9 mouse cellular contexts compared by ENCODE assay signal in genomic region chr13:109053242-109054018, GRCm38 (mm10).
DNase-seq lines count a peak whose midpoint lies in the region; ATAC-seq lines count a peak whose summit lies in the region.
"Had no signal": no experiment of that assay in that cellular context is flagged by ENCODE, and none has a peak within 500 bp of the region (broad histone marks: within the 10 kb centered on the region; RNA-seq: fewer than 3 reads in every experiment).

No protein-coding gene starts in this region.

- H3K4me1 ChIP-seq in midbrain, embryonic 12.5 days = no peaks in the 10 kb centered on the region
- H3K4me1 ChIP-seq in midbrain, embryonic 11.5 days (ENCODE audit: control insufficient read depth, insufficient read depth, low read length) = no peaks in the 10 kb centered on the region
- peaks cover 17% of the 10 kb centered on the region for H3K4me1 ChIP-seq in forebrain, embryonic 15.5 days
- no peaks in the 10 kb centered on the region for H3K4me1 ChIP-seq in intestine, embryonic 16.5 days (ENCODE audit: control insufficient read depth, insufficient read depth, low read length)
- H3K4me1 ChIP-seq: lung, embryonic 15.5 days had no signal

- H3K4me3 ChIP-seq in midbrain, embryonic 12.5 days = no peak overlapping the region
- no peak overlapping the region for H3K4me3 ChIP-seq in midbrain, embryonic 11.5 days (ENCODE audit: low read depth, low read length)
- H3K4me3 ChIP-seq in forebrain, embryonic 15.5 days = peak overlapping the region; percentile 28
- H3K4me3 ChIP-seq in intestine, embryonic 16.5 days (ENCODE audit: low read length) = no peak overlapping the region
- H3K4me3 ChIP-seq: lung, embryonic 15.5 days had no signal

- H3K27me3 ChIP-seq in midbrain, embryonic 12.5 days = no peaks in the 10 kb centered on the region
- no peaks in the 10 kb centered on the region for H3K27me3 ChIP-seq in midbrain, embryonic 11.5 days (ENCODE audit: control insufficient read depth, insufficient read depth, low read length)
- no peaks in the 10 kb centered on the region for H3K27me3 ChIP-seq in forebrain, embryonic 15.5 days
- no peaks in the 10 kb centered on the region for H3K27me3 ChIP-seq in intestine, embryonic 16.5 days (replicated peaks; ENCODE audit: control insufficient read depth, insufficient read depth, low read length)
- H3K27me3 ChIP-seq: lung, embryonic 15.5 days had no signal

- H3K36me3 ChIP-seq in midbrain, embryonic 12.5 days = no peaks in the 10 kb centered on the region
- H3K36me3 ChIP-seq in midbrain, embryonic 11.5 days (ENCODE audit: control insufficient read depth, insufficient read depth, low read length) = no peaks in the 10 kb centered on the region
- H3K36me3 ChIP-seq in forebrain, embryonic 15.5 days = no peaks in the 10 kb centered on the region
- no peaks in the 10 kb centered on the region for H3K36me3 ChIP-seq in intestine, embryonic 16.5 days (ENCODE audit: control insufficient read depth, insufficient read depth, low read length)
- H3K36me3 ChIP-seq: lung, embryonic 15.5 days had no signal

- peak; percentile 50; the same call in 1 of the 2 replicates for ATAC-seq in midbrain, embryonic 12.5 days (ENCODE audit: low FRiP score, low read depth)
- no peak for ATAC-seq in midbrain, embryonic 11.5 days (ENCODE audit: low FRiP score)
- peak; percentile 95 for ATAC-seq in forebrain, embryonic 15.5 days (replicated peaks)
- ATAC-seq in intestine, embryonic 16.5 days = no peak

- no peaks in the 10 kb centered on the region for H3K9me3 ChIP-seq in midbrain, embryonic 12.5 days
- H3K9me3 ChIP-seq in midbrain, embryonic 11.5 days (ENCODE audit: control insufficient read depth, low read length) = no peaks in the 10 kb centered on the region
- no peaks in the 10 kb centered on the region for H3K9me3 ChIP-seq in forebrain, embryonic 15.5 days
- H3K9me3 ChIP-seq in intestine, embryonic 16.5 days (ENCODE audit: control insufficient read depth, low read length) = no peaks in the 10 kb centered on the region
- H3K9me3 ChIP-seq: lung, embryonic 15.5 days had no signal

- H3K27ac ChIP-seq in midbrain, embryonic 12.5 days (replicated peaks) = no peak overlapping the region
- no peak overlapping the region for H3K27ac ChIP-seq in midbrain, embryonic 11.5 days (ENCODE audit: low read depth, low read length)
- peak overlapping the region; percentile 84 for H3K27ac ChIP-seq in forebrain, embryonic 15.5 days (replicated peaks)
- no peak overlapping the region for H3K27ac ChIP-seq in intestine, embryonic 16.5 days (ENCODE audit: low read length)
- H3K27ac ChIP-seq: lung, embryonic 15.5 days had no signal

- H3K9ac ChIP-seq in midbrain, embryonic 12.5 days (replicated peaks) = no peak overlapping the region
- H3K9ac ChIP-seq in midbrain, embryonic 11.5 days (ENCODE audit: low read length) = no peak overlapping the region
- H3K9ac ChIP-seq in forebrain, embryonic 15.5 days (replicated peaks) = peak overlapping the region; percentile 31; the same call in 1 of the 2 replicates
- H3K9ac ChIP-seq in intestine, embryonic 16.5 days (ENCODE audit: low read depth, low read length) = no peak overlapping the region
- H3K9ac ChIP-seq: lung, embryonic 15.5 days had no signal

- no peak for DNase-seq in midbrain, embryonic 11.5 days (ENCODE audit: low spot score, missing footprints)
- peak; percentile 76 to 93 for DNase-seq in layer of hippocampus, postnatal 14 days (ENCODE audit: low spot score in 2 of 2)
- peak; percentile 80 to 88 for DNase-seq in right cerebral cortex, postnatal 10 days (ENCODE audit: low spot score in 2 of 2)
- no peak for DNase-seq in lung, postnatal 14 days
- DNase-seq in thymus, postnatal 10 days (ENCODE audit: low spot score in 2 of 2) = no peak

- WGBS in midbrain, embryonic 12.5 days = 69% methylated on average over 10 of the region's 10 CpGs
- WGBS in midbrain, embryonic 11.5 days = 80% methylated on average over 10 of the region's 10 CpGs
- WGBS in forebrain, embryonic 15.5 days = 18% methylated on average over 10 of the region's 10 CpGs
- 72% methylated on average over 10 of the region's 10 CpGs for WGBS in intestine, embryonic 16.5 days

- no peak overlapping the region for H3K4me2 ChIP-seq in midbrain, embryonic 12.5 days (replicated peaks)
- H3K4me2 ChIP-seq in midbrain, embryonic 11.5 days = no peak overlapping the region
- peak overlapping the region; percentile 37 for H3K4me2 ChIP-seq in forebrain, embryonic 15.5 days (replicated peaks)
- H3K4me2 ChIP-seq in intestine, embryonic 16.5 days (ENCODE audit: low read depth, low read length) = no peak overlapping the region
- H3K4me2 ChIP-seq: lung, embryonic 15.5 days had no signal

Comparison
In these comparisons a context has a peak if more than half of its experiments do, and no peak if none do; other contexts are left out.
1. ATAC-seq: peak in midbrain, embryonic 12.5 days (single experiment) and forebrain, embryonic 15.5 days (single experiment); none in midbrain, embryonic 11.5 days (single experiment) and intestine, embryonic 16.5 days (single experiment).
2. DNase-seq: peak in layer of hippocampus, postnatal 14 days (2 of 2) and right cerebral cortex, postnatal 10 days (2 of 2); none in midbrain, embryonic 11.5 days (single experiment), lung, postnatal 14 days (single experiment) and thymus, postnatal 10 days (0 of 2).